Mouse (Mus musculus) lung, embryonic 15.5 days (tissue): Measurements from ENCODE around the gene Shld2. TPM values are rescaled to one million over a fixed set of nuclear protein-coding genes. Genes with fewer than 3 reads are reported as not detected.
"Not testable (repeated sequence)": the region's sequence is repeated elsewhere in the genome, so short reads cannot be mapped to it uniquely, and the experiment has no call there.

Source experiments
- ATAC-seq: fragments of 200-750 bp; cut with Nextera tagmentation; 2 replicates; pipeline ENCODE4 v1.8.0; 2017; ENCODE audit warnings: moderate number of reproducible peaks, borderline replicate concordance; ENCODE audit not compliant: low FRiP score, low TSS enrichment; ENCODE audit errors: extremely low read depth
- H3K27ac ChIP-seq: fragments of 300-500 bp; sonication (generic); 2 replicates; pipeline ENCODE4 v1.5.1; 2015; ENCODE audit warnings: moderate library complexity, mild to moderate bottlenecking, inconsistent platforms
- H3K27me3 ChIP-seq: fragments of 300-500 bp; sonication (generic); 2 replicates; pipeline ENCODE4 v1.6.1; 2015; ENCODE audit warnings: inconsistent platforms
- H3K36me3 ChIP-seq: fragments of 300-500 bp; sonication (generic); 2 replicates; pipeline ENCODE4 v1.6.1; 2015; ENCODE audit warnings: inconsistent platforms
- H3K4me1 ChIP-seq: fragments of 300-500 bp; sonication (generic); 2 replicates; pipeline ENCODE4 v1.6.1; 2015; ENCODE audit warnings: inconsistent platforms
- H3K4me2 ChIP-seq: fragments of 300-500 bp; sonication (generic); 2 replicates; pipeline ENCODE4 v1.6.1; 2015; ENCODE audit warnings: inconsistent platforms, mild to moderate bottlenecking, moderate library complexity
- H3K4me3 ChIP-seq: fragments of 300-500 bp; sonication (generic); 2 replicates; pipeline ENCODE4 v1.5.1; 2015; ENCODE audit warnings: mild to moderate bottlenecking, inconsistent platforms
- H3K9ac ChIP-seq: fragments of 300-500 bp; sonication (generic); 2 replicates; pipeline ENCODE4 v1.6.1; 2015; ENCODE audit warnings: inconsistent platforms
- H3K9me3 ChIP-seq: fragments of 300-500 bp; sonication (generic); 2 replicates; pipeline ENCODE4 v1.6.1; 2016; ENCODE audit warnings: inconsistent platforms
- WGBS: fragments of 180-500 bp; shearing (Covaris S2); methylation state at CpG from one replicate; pipeline ENCODE4 v1.1.7; 2015; 5-methylcytosine and 5-hydroxymethylcytosine counted together
- polyA plus RNA-seq: library from polyadenylated mRNA; unstranded; fragments of >200 nt; fragmentation: Nextera tagmentation; extraction: Ambion mirVana; gene quantifications from 2 replicates; pipeline ENCODE4 v1.2.1, GENCODE M21; 2015

The Shld2 gene
- polyA plus RNA-seq, 1 experiment from 2014 or later, result 12.6 TPM

DNA sequence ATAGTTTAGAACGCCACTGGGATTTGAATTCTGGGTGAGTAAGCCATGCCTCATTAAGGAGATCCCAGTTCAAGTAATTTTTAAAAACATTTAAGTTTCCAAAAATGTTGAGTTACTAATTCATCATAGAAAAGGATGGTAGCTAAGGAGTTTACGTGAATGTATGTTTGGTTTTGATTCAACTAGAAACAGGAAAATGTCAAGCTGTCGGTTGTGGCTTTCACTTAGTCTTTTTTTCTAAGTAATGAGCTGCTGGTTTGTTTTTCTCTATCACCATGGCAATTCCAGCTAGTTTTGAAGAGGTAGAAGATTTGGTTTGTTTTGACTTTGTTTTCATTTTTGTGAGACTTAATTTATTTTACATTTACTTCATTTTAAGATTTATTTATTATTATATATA lies 7.1 kb upstream of the Shld2 start:
- Histone ChIP-seq H3K27me3 (no peaks in the 10 kb centered on the region), H3K4me1 (peaks cover 22% of the 10 kb centered on the region), H3K4me2 (no peak overlapping the region), H3K27ac (no peak overlapping the region), H3K9me3 (no peaks in the 10 kb centered on the region), H3K4me3 (no peak overlapping the region), H3K9ac (no peak overlapping the region), H3K36me3 (peaks cover 11% of the 10 kb centered on the region)
- WGBS, result 73% methylated on average over 3 of the region's 3 CpGs
- no peak for ATAC-seq

DNA sequence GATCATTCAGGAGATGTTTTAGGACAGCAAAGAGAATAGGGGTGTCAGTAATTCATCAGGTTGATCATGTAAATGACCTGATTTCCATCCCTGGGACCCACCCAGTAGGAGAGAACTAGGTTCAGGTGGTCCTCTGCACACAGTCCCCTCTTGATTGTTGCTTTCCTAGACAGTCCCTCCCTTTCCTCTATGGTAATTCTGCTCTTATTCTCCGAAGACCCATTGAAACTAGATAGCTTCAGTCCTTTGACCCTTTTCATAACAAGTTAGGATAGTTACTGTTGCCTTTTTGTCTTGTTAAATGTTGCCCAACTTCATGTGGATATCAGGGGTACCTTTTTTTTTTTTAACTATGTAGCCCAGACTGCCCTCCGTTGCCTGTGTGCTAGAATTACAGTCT lies 6.1 kb upstream of the Shld2 start:
- WGBS, result 87% methylated on average over 2 of the region's 2 CpGs
- no peak overlapping the region for H3K27ac ChIP-seq
- peaks cover 11% of the 10 kb centered on the region for H3K36me3 ChIP-seq
- H3K4me3 ChIP-seq, result no peak overlapping the region
- H3K9me3 ChIP-seq, result no peaks in the 10 kb centered on the region
- no peaks in the 10 kb centered on the region for H3K27me3 ChIP-seq
- H3K4me2 ChIP-seq, result no peak overlapping the region
- peaks cover 29% of the 10 kb centered on the region for H3K4me1 ChIP-seq
- no peak for ATAC-seq
- no peak overlapping the region for H3K9ac ChIP-seq

DNA sequence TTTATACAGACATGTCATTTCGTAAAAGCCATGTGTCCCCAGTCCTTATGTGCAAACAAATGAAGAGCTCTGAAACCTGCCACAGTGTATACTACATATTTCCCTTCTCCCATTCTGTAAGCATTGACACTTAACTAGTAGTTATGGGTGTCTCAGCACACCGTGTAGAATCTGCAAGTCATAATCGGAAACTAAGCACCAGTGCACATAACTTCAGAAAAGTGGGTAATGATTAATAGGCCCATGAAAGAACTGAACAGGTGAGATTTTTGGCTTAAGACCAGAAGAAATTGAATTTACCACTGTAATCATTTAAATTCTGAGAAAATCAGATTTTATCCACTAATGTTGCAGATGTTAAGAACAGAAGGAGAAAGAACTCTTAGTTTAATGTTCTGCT lies 4.5 kb upstream of the Shld2 start:
- Histone ChIP-seq H3K4me1 (peaks cover 29% of the 10 kb centered on the region), H3K4me2 (no peak overlapping the region), H3K27me3 (no peaks in the 10 kb centered on the region), H3K27ac (no peak overlapping the region), H3K9ac (no peak overlapping the region), H3K9me3 (no peaks in the 10 kb centered on the region), H3K36me3 (no peaks in the 10 kb centered on the region; the same call in 1 of the 2 replicates), H3K4me3 (no peak overlapping the region)
- 54% methylated on average over 3 of the region's 3 CpGs for WGBS
- no peak for ATAC-seq

DNA sequence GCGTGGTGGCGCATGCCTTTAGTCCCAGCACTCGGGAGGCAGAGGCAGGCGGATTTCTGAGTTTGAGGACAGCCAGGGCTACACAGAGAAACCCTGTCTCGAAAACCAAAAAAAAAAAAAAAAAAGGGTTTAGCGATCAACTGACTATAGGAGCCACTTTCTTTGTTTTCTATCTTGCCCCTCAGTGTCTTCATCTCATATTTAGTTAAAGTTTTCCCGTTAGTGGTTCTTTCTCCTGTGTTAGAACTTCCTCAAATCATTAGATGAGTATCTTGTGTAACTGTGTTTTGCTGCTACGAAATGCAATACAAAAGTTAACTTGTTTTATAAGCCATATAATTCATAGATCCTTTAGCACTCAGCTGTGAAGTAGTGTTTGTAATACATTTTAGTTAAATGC lies 4.1 kb upstream of the Shld2 start:
- not testable (repeated sequence) for H3K27ac ChIP-seq, H3K27me3 ChIP-seq, H3K4me2 ChIP-seq, ATAC-seq, H3K9me3 ChIP-seq, H3K4me3 ChIP-seq, H3K36me3 ChIP-seq, H3K9ac ChIP-seq
- peaks cover 29% of the 10 kb centered on the region for H3K4me1 ChIP-seq
- 89% methylated on average over 8 of the region's 8 CpGs for WGBS

DNA sequence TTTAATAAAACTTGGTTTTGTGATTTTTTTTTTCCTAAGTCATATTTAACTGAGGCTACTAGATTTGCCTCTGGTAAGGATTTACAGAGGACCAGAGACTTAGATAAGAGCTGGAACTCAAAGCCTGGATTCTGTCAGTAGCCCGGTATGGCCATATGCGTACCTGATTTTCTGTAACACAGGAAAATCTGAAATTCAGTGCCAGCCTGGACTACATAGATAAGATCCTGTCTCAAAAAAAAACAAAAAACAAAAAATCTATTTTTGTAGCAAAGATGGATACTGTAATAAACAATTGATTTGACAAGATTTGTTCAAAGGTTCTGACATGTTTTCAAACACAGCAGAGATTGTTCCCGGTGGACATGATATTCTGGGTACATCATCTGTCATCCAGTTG lies 3.3 kb upstream of the Shld2 start:
- WGBS, result 57% methylated on average over 3 of the region's 3 CpGs
- Histone ChIP-seq H3K4me3 (no peak overlapping the region), H3K4me2 (no peak overlapping the region; the same call in 1 of the 2 replicates)

DNA sequence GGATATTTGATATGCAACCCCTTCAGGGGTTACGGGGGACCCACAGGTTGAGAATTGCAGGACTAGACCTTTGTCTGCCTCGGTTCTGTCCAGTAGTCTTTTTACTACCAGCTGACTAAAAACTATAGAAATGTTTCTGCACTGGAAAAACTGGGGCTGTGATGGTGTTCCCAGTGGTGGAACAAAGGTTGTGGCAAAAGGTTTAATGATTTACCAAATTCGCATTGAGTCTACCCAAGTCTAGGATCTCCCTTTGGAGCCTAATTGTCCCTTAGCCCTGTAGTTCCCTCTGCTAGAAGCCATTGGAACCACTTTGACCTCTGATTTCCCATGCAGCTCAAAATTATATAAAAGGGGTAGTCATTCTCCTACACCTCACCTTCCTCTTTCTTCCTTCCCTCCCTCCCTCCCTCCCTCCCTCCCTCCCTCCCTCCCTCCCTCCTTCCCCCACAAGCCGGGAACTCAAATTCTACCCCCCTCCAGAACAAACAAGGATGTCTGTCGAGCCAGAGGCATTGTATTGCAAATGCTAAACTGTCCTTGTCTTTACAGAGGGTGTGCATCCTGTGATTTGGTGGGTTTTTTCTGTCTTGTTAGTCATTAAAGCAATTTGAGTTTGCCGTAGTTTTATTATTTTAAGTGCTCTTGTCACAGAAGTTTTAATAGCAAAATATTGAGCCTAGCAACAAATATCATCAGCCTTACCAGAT lies 2.2 kb upstream of the Shld2 start:
- Histone ChIP-seq H3K27me3 (no peaks in the 10 kb centered on the region), H3K9ac (0 out of 2 replicates have a peak overlapping the region, but pooled peaks have one; percentile 89), H3K4me1 (peaks cover 29% of the 10 kb centered on the region), H3K36me3 (no peaks in the 10 kb centered on the region), H3K4me2 (peak overlapping the region; percentile 70), H3K4me3 (peak overlapping the region; percentile 87), H3K9me3 (no peaks in the 10 kb centered on the region), H3K27ac (no peak overlapping the region)
- WGBS, result 9% methylated on average over 5 of the region's 6 CpGs
- ATAC-seq, result no peak

More for the DNA sequence above, 3.3 kb upstream of the Shld2 start:
- Histone ChIP-seq H3K9ac (no peak overlapping the region), H3K27me3 (no peaks in the 10 kb centered on the region), H3K9me3 (no peaks in the 10 kb centered on the region), H3K27ac (no peak overlapping the region), H3K36me3 (no peaks in the 10 kb centered on the region), H3K4me1 (peaks cover 29% of the 10 kb centered on the region)
- no peak for ATAC-seq

DNA sequence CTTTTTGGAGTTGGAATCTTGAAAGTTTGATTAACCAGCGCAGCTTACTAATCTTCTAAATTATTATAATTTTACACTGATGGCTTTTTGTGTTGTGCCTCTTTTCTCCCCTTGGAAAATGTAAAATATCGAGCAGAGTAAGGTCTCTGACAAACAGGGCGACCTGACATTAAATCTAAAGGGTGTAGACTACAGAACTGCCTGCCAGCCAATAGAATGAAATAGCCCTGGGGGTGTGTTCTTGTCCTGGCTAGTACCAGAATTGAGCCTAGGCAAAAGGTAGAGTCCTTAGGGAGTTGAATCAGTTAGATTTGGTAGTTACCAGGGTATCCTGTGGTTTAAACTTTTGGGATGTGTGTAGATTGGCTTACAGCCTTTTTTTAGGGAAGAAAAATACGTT lies 1.4 kb upstream of the Shld2 start:
- peak overlapping the region; percentile 87 for H3K4me3 ChIP-seq
- H3K36me3 ChIP-seq, result no peaks in the 10 kb centered on the region
- H3K9me3 ChIP-seq, result no peaks in the 10 kb centered on the region
- no peaks in the 10 kb centered on the region for H3K27me3 ChIP-seq
- H3K27ac ChIP-seq, result no peak overlapping the region
- no peak for ATAC-seq
- 3% methylated on average over 4 of the region's 4 CpGs for WGBS
- peak overlapping the region; percentile 70 for H3K4me2 ChIP-seq
- H3K9ac ChIP-seq, result peak overlapping the region; percentile 89
- H3K4me1 ChIP-seq, result peaks cover 29% of the 10 kb centered on the region

DNA sequence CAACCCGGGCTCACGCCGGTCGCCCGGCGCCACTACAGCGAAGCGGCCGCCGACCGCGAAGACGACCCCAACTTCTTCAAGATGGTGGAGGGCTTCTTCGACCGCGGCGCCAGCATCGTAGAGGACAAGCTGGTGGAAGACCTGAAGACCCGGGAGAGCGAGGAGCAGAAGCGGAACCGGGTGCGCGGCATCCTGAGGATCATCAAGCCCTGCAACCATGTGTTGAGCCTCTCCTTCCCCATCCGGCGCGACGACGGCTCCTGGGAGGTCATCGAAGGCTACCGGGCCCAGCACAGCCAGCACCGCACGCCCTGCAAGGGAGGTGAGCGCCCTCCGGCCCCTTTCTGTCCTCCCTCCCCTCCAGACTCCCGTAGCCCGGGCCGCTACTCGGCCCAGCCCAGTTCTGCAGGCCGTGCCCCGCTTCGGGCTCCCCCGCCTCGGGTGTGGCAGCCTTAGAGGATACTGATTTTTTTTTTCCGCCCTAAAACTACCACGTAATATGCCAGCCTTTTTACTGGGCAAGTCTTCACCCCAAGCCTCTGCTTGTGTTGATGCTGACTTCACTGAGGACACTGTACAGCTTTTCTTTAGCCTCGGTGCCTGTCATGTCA lies 833 bp upstream of the Shld2 start:
- no peaks in the 10 kb centered on the region for H3K27me3 ChIP-seq
- ATAC-seq, result peak; percentile 13
- no peaks in the 10 kb centered on the region for H3K9me3 ChIP-seq
- no peaks in the 10 kb centered on the region for H3K36me3 ChIP-seq
- H3K4me3 ChIP-seq, result peak overlapping the region; percentile 87
- under 1% methylated on average over 47 of the region's 47 CpGs for WGBS
- peak overlapping the region; percentile 89 for H3K9ac ChIP-seq
- peaks cover 29% of the 10 kb centered on the region for H3K4me1 ChIP-seq
- H3K4me2 ChIP-seq, result peak overlapping the region; percentile 70
- peak overlapping the region; percentile 95 for H3K27ac ChIP-seq

DNA sequence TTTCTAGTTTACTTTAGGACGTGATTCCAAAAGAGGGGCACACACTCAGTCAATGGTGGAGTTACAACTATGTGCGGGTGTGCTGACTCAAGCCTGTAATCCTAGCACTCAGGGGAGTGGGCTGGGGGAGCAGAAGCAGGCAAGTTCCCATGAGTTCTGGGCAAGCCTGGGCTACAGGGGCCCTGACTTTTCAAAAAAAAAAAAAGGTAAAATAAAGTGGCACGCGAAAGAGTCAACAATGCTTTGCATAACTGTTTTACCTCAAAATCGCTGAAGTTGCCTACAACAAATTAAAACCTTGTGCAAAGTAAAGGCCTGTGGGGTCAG lies 423 bp downstream of the Shld2 start:
- H3K4me1 ChIP-seq, result peaks cover 26% of the 10 kb centered on the region
- H3K9me3 ChIP-seq, result no peaks in the 10 kb centered on the region
- H3K36me3 ChIP-seq, result no peaks in the 10 kb centered on the region
- ATAC-seq, result no peak
- H3K27me3 ChIP-seq, result no peaks in the 10 kb centered on the region
- H3K4me2 ChIP-seq, result peak overlapping the region; percentile 70
- H3K27ac ChIP-seq, result peak overlapping the region; percentile 95
- H3K4me3 ChIP-seq, result peak overlapping the region; percentile 87
- peak overlapping the region; percentile 59 for H3K9ac ChIP-seq
- 5% methylated on average over 5 of the region's 5 CpGs for WGBS

DNA sequence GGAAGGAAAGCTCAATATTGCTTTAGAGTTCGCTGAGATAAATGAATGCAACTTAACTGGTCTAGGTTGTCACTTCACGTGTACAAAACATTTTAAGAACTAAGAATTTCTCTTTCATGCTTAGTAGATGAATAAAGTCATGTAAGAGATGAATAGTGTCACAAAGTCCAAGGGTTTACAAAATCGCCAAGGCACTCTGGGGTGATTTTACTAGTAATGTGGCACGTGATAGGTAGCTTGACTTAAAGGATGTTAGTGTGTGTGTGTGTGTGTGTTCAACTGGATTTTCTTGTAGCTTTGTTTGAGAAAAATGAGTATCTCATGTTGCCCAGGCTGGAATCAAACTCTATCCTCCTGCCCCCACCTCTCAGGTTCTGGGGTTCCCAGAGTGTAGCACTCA lies 1.0 kb downstream of the Shld2 start:
- H3K9ac ChIP-seq, result no peak overlapping the region
- H3K4me3 ChIP-seq, result peak overlapping the region; percentile 87; the same call in 1 of the 2 replicates
- peak overlapping the region; percentile 95; the same call in 1 of the 2 replicates for H3K27ac ChIP-seq

DNA sequence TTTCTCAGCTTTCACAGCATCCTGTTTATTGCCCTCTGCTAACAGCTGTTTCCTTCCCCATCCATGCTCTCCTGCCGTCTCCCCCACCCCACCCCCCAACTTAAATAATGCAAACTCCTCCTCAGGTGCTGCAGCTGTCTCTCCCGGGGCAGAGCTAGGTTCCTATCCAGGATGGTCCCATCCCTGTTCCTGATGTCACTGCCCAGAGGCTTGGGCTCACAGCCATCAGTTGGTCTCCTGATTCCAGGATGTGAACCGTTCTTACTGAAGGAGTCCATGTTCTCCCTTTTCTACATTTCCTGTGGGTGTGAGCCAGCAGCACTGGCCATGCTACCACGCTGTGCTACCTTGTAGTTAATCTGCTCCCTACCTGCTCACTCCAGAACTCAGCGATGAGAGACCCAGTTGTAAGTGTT lies 7.0 kb downstream of the Shld2 start:
- H3K4me1 ChIP-seq, result no peaks in the 10 kb centered on the region
- H3K27ac ChIP-seq, result no peak overlapping the region

More for the DNA sequence above, 1.0 kb downstream of the Shld2 start:
- Histone ChIP-seq H3K9me3 (no peaks in the 10 kb centered on the region), H3K4me2 (peak overlapping the region; percentile 70), H3K4me1 (peaks cover 21% of the 10 kb centered on the region), H3K27me3 (no peaks in the 10 kb centered on the region), H3K36me3 (no peaks in the 10 kb centered on the region)
- 76% methylated on average over 4 of the region's 4 CpGs for WGBS
- no peak for ATAC-seq

DNA sequence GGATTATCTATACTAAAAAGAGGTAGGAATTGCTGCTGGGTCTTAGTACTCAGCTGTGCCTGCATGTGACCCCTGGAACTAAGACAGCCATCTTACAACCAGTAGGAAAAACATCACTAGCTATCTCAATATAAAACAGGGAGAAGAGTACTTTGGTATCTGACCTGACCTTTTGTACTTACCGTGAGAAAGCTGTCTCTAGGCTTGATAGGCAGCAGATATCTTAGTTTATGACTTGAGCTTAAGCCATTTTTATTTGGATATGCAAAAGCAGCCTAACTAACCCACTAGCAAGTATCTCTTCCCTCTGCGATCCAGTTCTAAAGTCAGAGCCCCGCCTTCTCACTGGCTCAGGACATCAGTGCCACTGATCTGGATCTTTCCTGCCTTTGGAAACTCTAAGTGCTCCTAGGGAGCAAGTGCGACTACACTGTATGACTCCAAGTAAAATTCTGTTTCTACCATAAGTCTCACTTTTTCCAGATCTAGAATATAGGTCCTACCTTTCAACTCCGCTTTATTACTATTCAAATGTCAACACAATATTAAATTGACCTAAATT lies 7.5 kb downstream of the Shld2 start:
- 75% methylated on average over 5 of the region's 5 CpGs for WGBS

More for the DNA sequence above, 7.0 kb downstream of the Shld2 start:
- WGBS, result 39% methylated on average over 5 of the region's 5 CpGs
- no peak for ATAC-seq
- no peak overlapping the region for H3K4me2 ChIP-seq
- H3K9me3 ChIP-seq, result no peaks in the 10 kb centered on the region
- H3K4me3 ChIP-seq, result no peak overlapping the region
- H3K36me3 ChIP-seq, result no peaks in the 10 kb centered on the region
- no peak overlapping the region for H3K9ac ChIP-seq
- H3K27me3 ChIP-seq, result no peaks in the 10 kb centered on the region

More for the DNA sequence above, 7.5 kb downstream of the Shld2 start:
- Histone ChIP-seq H3K27ac (no peak overlapping the region), H3K9ac (no peak overlapping the region), H3K4me2 (no peak overlapping the region), H3K4me3 (no peak overlapping the region), H3K27me3 (no peaks in the 10 kb centered on the region), H3K9me3 (no peaks in the 10 kb centered on the region), H3K36me3 (no peaks in the 10 kb centered on the region), H3K4me1 (peaks cover under 1% of the 10 kb centered on the region; the same call in 1 of the 2 replicates)
- ATAC-seq, result no peak
